Mouse (Mus musculus) intestine, postnatal 0 days (tissue): ENCODE results near the gene Ccdc97. TPM values are rescaled to one million over a fixed set of nuclear protein-coding genes. Genes with fewer than 3 reads are reported as not detected.
A peak's percentile ranks its signal among the peaks of the same experiment; 100 is the strongest.

Source experiments
- ATAC-seq: fragments of 200-750 bp; cut with Nextera tagmentation; 2 replicates; pipeline ENCODE4 v1.8.0; 2017; ENCODE audit warnings: mild to moderate bottlenecking, moderate TSS enrichment, moderate library complexity
- H3K27ac ChIP-seq: fragments of 300-500 bp; sonication (generic); 2 replicates; pipeline ENCODE4 v1.5.1; 2014; ENCODE audit warnings: mild to moderate bottlenecking, low read depth, low read length, moderate library complexity
- H3K27me3 ChIP-seq: fragments of 300-500 bp; sonication (generic); replicated peaks from 2 replicates; pipeline ENCODE4 v1.6.1; 2014; ENCODE audit warnings: low read length, mixed read lengths; ENCODE audit not compliant: control insufficient read depth, insufficient read depth
- H3K36me3 ChIP-seq: fragments of 300-500 bp; sonication (generic); 2 replicates; pipeline ENCODE4 v1.6.1; 2014; ENCODE audit warnings: mild to moderate bottlenecking, moderate library complexity; ENCODE audit not compliant: control insufficient read depth, insufficient read depth
- H3K4me1 ChIP-seq: fragments of 300-500 bp; sonication (generic); replicated peaks from 2 replicates; pipeline ENCODE4 v1.6.1; 2014; ENCODE audit warnings: antibody characterized with exemption, low read length, mixed read lengths; ENCODE audit not compliant: control insufficient read depth, insufficient read depth
- H3K4me2 ChIP-seq: fragments of 300-500 bp; sonication (generic); replicated peaks from 2 replicates; pipeline ENCODE4 v1.6.1; 2014; ENCODE audit warnings: low read depth, mild to moderate bottlenecking, moderate library complexity
- H3K4me3 ChIP-seq: fragments of 300-500 bp; sonication (generic); 2 replicates; pipeline ENCODE4 v1.5.1; 2014; ENCODE audit warnings: low read depth, low read length
- H3K9ac ChIP-seq: fragments of 300-500 bp; sonication (generic); 2 replicates; pipeline ENCODE4 v1.6.1; 2014; ENCODE audit warnings: mild to moderate bottlenecking, low read depth, low read length
- H3K9me3 ChIP-seq: fragments of 300-500 bp; sonication (generic); 2 replicates; pipeline ENCODE4 v1.6.1; 2016; ENCODE audit warnings: mixed run types; ENCODE audit not compliant: control insufficient read depth
- CTCF ChIP-seq: sonication (generic); IDR thresholded peaks from 2 replicates; pipeline ENCODE4 v1.5.1; 2016; ENCODE audit warnings: low read depth, mild to moderate bottlenecking, control low read depth, antibody characterized with exemption, moderate library complexity
- WGBS: fragments of 180-500 bp; shearing (Covaris S2); extraction: QIAGEN DNeasy Blood & Tissue Kit; methylation state at CpG from one replicate; pipeline ENCODE4 v1.1.7; 2014; 5-methylcytosine and 5-hydroxymethylcytosine counted together
- polyA plus RNA-seq: library from polyadenylated mRNA; unstranded; fragments of >200 nt; fragmentation: Nextera tagmentation; extraction: Ambion mirVana; gene quantifications from 2 replicates; pipeline ENCODE4 v1.2.1, GENCODE M21; 2015

The Ccdc97 gene
- polyA plus RNA-seq, 1 experiment from 2014 or later, result 16.5 TPM

- no peak overlapping the region for H3K9ac ChIP-seq
- no peak overlapping the region for H3K4me3 ChIP-seq
- no peak overlapping the region for H3K27ac ChIP-seq
- peak overlapping the region; percentile 59 for H3K4me2 ChIP-seq
- H3K4me1 ChIP-seq, result no peaks in the 10 kb centered on the region; the same call in 1 of the 2 replicates
- ATAC-seq, result no peak
- no peak for TF ChIP-seq CTCF
- H3K27me3 ChIP-seq, result no peaks in the 10 kb centered on the region
- no peaks in the 10 kb centered on the region for H3K9me3 ChIP-seq
- H3K36me3 ChIP-seq, result no peaks in the 10 kb centered on the region
- WGBS, result 32% methylated on average over 10 of the region's 10 CpGs
These were observed 14.9 kb downstream of the Ccdc97 start for GRCm38 (mm10) chr7:25703793-25704494.

- 94% methylated on average over 2 of the region's 2 CpGs for WGBS
- no peak for ATAC-seq
- TF ChIP-seq CTCF, result peak; percentile 34
- H3K9me3 ChIP-seq, result no peaks in the 10 kb centered on the region
- no peaks in the 10 kb centered on the region for H3K27me3 ChIP-seq
- no peaks in the 10 kb centered on the region; the same call in 1 of the 2 replicates for H3K4me1 ChIP-seq
- H3K4me3 ChIP-seq, result no peak overlapping the region
- H3K9ac ChIP-seq, result no peak overlapping the region
- no peak overlapping the region for H3K4me2 ChIP-seq
- H3K27ac ChIP-seq, result no peak overlapping the region
- H3K36me3 ChIP-seq, result no peaks in the 10 kb centered on the region
These were observed 16.5 kb downstream of the Ccdc97 start for GRCm38 (mm10) chr7:25702350-25702749.

GRCm38 (mm10) chr7:25700732-25701131 lies 18.2 kb downstream of the Ccdc97 start:
- no peak overlapping the region for H3K27ac ChIP-seq
- TF ChIP-seq CTCF, result peak; percentile 31
- no peak overlapping the region for H3K4me3 ChIP-seq
- H3K4me2 ChIP-seq, result no peak overlapping the region
- H3K9me3 ChIP-seq, result no peaks in the 10 kb centered on the region
- no peaks in the 10 kb centered on the region for H3K27me3 ChIP-seq
- peaks cover 7% of the 10 kb centered on the region; the same call in 1 of the 2 replicates for H3K36me3 ChIP-seq
- no peak for ATAC-seq
- H3K9ac ChIP-seq, result no peak overlapping the region
- WGBS, result 74% methylated on average over 12 of the region's 12 CpGs
- H3K4me1 ChIP-seq, result no peaks in the 10 kb centered on the region; the same call in 1 of the 2 replicates

- H3K27ac ChIP-seq, result no peak overlapping the region
- no peaks in the 10 kb centered on the region; the same call in 1 of the 2 replicates for H3K4me1 ChIP-seq
- no peaks in the 10 kb centered on the region for H3K27me3 ChIP-seq
- H3K4me2 ChIP-seq, result no peak overlapping the region
- ATAC-seq, result no peak
- WGBS, result 61% methylated on average over 13 of the region's 13 CpGs
- H3K9ac ChIP-seq, result no peak overlapping the region
- peaks cover 7% of the 10 kb centered on the region; the same call in 1 of the 2 replicates for H3K36me3 ChIP-seq
- TF ChIP-seq CTCF, result 0 out of 2 replicates have a peak, but pooled peaks have one; percentile 9
- H3K9me3 ChIP-seq, result no peaks in the 10 kb centered on the region
- no peak overlapping the region for H3K4me3 ChIP-seq
These were observed 19.0 kb downstream of the Ccdc97 start for GRCm38 (mm10) chr7:25699851-25700250.

- peaks cover 20% of the 10 kb centered on the region; the same call in 1 of the 2 replicates for H3K36me3 ChIP-seq
- no peaks in the 10 kb centered on the region for H3K4me1 ChIP-seq
- no peak overlapping the region for H3K9ac ChIP-seq
- H3K4me3 ChIP-seq, result no peak overlapping the region
- 65% methylated on average over 8 of the region's 8 CpGs for WGBS
- TF ChIP-seq CTCF, result no peak
- no peaks in the 10 kb centered on the region for H3K27me3 ChIP-seq
- no peak for ATAC-seq
- H3K27ac ChIP-seq, result no peak overlapping the region
- H3K4me2 ChIP-seq, result no peak overlapping the region
- H3K9me3 ChIP-seq, result no peaks in the 10 kb centered on the region
These were observed 24.8 kb downstream of the Ccdc97 start for GRCm38 (mm10) chr7:25694104-25694503.

- no peaks in the 10 kb centered on the region for H3K9me3 ChIP-seq
- no peak for TF ChIP-seq CTCF
- ATAC-seq, result no peak
- H3K27ac ChIP-seq, result no peak overlapping the region
- H3K36me3 ChIP-seq, result peaks cover 13% of the 10 kb centered on the region; the same call in 1 of the 2 replicates
- no peaks in the 10 kb centered on the region for H3K27me3 ChIP-seq
- H3K4me1 ChIP-seq, result no peaks in the 10 kb centered on the region; the same call in 1 of the 2 replicates
- H3K4me3 ChIP-seq, result no peak overlapping the region
- H3K9ac ChIP-seq, result no peak overlapping the region
- peak overlapping the region; percentile 94 for H3K4me2 ChIP-seq
- 61% methylated on average over 5 of the region's 5 CpGs for WGBS
These were observed 28.8 kb downstream of the Ccdc97 start for GRCm38 (mm10) chr7:25690051-25690450.
